Mouse (Mus musculus): ENCODE measurements at regions not wholly inside any gene's neighbourhood (a gene's known extent, or its start where the extent isn't known, plus 50 kb on each side); places are given as distances from the start of the nearest gene placed in this dataset.

DNA sequence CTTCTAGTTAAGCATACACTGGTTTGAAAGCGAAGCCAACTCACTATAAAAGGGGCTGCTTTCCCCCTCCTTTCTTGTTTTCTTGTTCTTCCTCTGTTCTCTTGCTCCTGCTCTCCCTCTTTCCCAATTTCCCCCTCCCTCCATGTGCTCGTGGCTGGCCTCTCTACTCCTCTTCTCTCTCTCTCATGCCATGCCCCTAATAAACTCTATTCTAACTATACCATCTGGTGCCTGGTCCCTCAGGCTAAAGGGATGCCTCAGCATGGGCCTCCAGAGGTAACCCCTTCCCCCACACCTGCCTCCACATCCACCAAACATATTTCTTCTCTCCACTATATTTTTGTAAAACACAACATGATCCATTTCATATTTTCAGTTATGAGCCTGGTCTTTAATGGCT, 210.1 kb downstream of the Gja1 start:
- no peak for DNase-seq (ENCODE audit: low spot score)

GRCm38 (mm10) chr10:56597382-56597781, 220.3 kb downstream of the Gja1 start:
- DNase-seq (ENCODE audit: low spot score): no peak

DNA sequence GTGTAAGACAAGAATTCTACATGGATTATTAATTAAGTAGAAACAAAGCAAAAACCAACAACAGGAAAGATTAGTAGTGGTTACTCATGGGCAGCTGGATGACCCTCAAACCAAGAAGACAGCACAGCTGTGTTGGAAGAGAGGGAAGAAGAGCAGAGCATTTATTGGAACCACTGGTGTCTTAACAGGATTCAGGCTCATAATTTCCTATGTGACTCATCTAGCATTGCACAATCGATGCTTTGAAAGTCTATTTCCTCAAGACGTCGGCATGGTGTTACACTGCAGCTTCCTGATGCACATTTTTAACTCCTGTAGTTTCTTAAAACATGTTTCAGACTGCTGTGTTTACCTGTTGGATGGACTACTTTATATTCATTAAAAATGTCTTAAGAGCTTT, 221.1 kb downstream of the Gja1 start:
- no peak for DNase-seq (ENCODE audit: low spot score)

GRCm38 (mm10) chr10:56599923-56600322, 222.8 kb downstream of the Gja1 start:
- no peak for DNase-seq (ENCODE audit: low spot score)

DNA sequence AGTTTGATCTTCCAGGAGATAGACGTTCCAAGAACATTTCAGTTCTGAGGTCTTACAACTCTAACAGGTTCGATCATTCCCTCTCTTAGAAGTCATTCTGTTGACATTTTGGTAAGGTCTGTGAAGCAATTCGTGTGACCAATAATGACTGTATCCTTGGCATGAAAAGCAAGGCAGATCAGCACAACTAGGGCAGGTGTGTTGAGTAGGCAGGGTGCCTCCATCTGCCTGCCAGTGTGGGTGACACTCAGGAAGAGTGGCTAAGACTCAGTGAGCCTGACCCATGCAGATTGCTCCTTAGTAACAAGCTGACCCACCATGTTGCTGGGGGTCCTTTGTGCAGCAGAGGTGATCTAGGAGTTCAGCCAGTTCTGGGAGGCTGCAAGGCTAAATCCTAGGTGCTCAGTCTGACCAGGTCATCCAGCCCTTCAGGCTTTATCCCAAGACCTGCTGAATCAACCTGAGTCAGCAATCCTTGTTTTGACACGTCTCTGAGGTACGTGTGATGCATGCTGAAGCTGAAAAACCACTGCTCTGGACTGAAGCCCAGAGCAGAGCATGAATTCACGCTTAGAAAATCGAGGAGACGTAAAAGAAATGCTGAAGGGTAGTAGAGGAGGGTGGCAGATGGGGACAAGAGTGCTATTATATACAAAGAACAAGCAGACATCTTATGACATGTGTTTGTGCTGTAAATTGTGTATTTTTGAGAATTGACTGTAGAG, 234.6 kb downstream of the Gja1 start:
- no peak for DNase-seq (ENCODE audit: low spot score)

DNA sequence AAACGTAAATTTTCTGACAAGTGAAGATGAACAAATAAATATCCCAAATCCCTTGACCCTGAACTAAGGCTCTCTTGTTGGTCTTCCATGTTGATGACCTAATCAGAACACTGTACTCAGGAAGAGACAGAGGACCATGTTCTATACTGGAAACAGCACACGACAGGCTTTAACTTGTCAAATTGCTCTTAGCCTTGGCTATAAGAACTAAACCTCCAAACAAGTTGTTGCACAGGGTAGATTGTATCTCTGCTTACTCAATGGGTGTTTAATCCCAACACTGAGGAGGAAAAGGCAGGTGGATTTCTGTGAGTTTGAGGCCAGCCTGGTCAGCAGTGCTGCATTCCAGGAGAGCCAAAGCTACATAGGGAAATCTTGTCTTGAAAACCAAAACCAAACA, 265.5 kb downstream of the Gja1 start:
- no peak for DNase-seq (ENCODE audit: low spot score)

GRCm38 (mm10) chr10:56643376-56644135, 266.4 kb downstream of the Gja1 start:
- no peak for DNase-seq (ENCODE audit: low spot score)

GRCm38 (mm10) chr10:56660501-56660900, 283.4 kb downstream of the Gja1 start:
- no peak for DNase-seq (ENCODE audit: low spot score)

- no peak for DNase-seq (ENCODE audit: low spot score)
Measured at GRCm38 (mm10) chr10:56673919-56674318, 296.8 kb downstream of the Gja1 start.

DNA sequence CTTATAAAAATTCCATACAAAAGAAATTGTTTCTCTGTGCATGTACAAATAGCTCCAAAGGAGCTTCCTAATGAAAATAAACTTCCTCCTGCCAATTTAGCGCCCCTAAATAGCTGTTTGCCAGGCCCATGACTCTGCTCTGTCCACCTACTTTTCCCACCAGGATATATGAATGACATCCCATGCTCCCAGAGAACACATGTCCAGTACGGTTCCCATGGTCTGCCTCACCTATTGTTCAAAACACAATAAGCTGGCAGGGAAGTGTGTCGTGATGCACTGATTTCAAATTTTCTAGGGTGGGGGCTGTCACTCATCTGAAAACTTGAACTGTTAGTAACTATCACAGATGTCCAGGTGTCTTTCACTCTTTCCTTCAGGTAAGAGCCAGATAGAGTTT, 305.8 kb downstream of the Gja1 start:
- DNase-seq (ENCODE audit: low spot score): no peak

- DNase-seq (ENCODE audit: low spot score): no peak
Measured at GRCm38 (mm10) chr10:56685655-56686250, 308.6 kb downstream of the Gja1 start.

GRCm38 (mm10) chr10:56691467-56691866, 314.3 kb downstream of the Gja1 start:
- no peak for DNase-seq (ENCODE audit: low spot score)

- DNase-seq (ENCODE audit: low spot score): no peak
Measured at GRCm38 (mm10) chr10:56695100-56695499, 318.0 kb downstream of the Gja1 start.

DNA sequence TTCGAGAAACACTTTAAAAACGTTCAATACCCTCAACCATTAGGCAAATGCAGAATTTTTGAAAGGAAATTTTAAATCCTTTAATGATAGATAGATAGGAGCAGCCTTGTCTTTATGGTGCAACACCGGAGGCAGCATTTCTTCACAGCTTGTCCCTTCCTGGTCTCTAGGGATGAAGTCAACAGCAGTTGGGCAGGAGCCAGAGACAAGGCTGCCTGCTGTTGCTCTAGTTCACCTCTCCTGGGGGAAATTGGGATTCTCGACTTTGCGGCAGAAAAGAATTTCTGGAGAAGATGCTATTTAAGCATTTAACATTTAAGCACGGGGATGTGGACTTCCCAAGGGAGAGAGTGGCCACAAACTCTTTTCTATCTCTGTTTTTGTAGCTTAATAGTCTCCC, 323.0 kb downstream of the Gja1 start:
- DNase-seq (ENCODE audit: low spot score): no peak

DNA sequence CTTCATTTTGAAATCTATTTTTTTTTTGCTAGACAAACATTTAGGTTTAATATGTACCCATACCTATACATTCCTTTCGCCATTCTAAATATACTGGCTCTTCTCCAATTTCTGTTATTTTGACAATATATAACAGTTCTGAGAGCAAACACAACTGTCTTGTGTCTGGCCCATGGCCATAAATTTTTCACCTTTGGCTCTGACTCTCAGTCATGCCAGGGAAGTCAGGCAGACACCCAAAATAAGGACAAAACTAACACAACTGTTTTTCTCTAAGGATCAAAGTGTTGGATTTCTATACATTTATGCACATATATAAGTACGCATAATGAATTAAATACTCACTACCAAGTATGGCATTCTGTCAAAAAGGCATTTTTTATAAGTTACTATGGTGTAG, 331.3 kb downstream of the Gja1 start:
- DNase-seq (ENCODE audit: low spot score): no peak

GRCm38 (mm10) chr10:56708886-56709285, 331.8 kb downstream of the Gja1 start:
- no peak for DNase-seq (ENCODE audit: low spot score)

DNA sequence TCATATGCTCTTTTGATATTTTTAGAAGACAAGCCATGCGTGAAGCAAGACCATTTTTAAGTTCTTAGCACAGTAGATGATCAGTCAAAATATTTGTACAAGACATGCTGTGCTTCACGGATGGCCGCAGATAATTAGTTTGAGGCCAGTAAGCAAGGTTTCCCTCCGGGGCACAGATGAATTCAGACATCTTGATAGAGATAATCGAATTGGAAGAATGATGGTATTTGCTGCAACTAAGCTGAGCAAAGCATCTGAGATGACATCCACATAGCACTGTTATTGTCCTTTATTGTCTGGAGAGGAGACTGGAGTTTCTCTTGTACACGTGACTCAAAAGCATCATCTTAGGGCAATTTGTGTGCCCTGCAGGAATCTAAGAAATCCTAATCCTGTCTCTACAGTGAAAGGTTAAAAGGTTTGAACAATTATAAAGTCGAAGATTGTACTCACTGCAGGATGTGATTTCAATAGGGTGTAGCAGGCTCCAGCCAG, 335.5 kb downstream of the Gja1 start:
- no peak for DNase-seq (ENCODE audit: low spot score)

GRCm38 (mm10) chr10:56737073-56737472, 359.9 kb downstream of the Gja1 start:
- DNase-seq (ENCODE audit: low spot score): no peak

DNA sequence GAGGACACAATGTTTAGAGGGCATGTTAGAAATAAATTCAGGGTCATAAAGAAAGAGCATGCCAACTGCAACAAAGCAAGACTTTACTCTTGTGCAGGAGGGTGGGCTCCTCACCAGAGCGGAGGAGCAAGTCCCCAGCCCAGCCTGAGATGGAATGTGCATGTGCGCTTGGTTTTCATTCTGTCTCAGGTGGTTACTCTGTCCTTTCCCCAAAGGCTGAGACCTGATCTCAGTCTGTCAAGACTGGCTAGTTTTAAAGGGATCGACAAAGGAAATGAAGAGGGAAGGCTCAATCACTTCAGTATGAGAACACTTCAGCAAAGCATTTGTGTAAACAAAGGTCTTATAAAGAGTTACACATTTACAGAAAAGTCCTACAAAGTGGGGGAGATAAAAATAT, 362.5 kb downstream of the Gja1 start:
- DNase-seq (ENCODE audit: low spot score): no peak

DNA sequence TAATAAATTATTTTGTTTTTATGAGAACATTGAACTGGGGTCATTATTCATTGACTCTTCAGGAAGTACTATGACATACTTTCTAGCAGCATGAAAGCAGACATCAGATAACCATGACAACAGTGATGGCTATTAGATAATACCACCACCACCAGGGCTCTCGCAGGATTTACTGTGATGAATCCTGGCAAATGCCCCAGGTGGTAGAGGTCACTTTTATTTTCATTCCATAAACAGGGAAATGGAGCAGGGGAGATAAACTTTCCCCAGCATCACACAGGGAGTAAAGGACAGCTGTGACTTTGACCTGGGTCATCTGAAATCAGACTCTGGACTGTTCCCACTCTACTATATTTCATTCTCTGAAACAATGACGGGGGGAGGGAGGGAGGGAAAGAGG, 375.0 kb downstream of the Gja1 start:
- DNase-seq (ENCODE audit: low spot score): no peak

DNA sequence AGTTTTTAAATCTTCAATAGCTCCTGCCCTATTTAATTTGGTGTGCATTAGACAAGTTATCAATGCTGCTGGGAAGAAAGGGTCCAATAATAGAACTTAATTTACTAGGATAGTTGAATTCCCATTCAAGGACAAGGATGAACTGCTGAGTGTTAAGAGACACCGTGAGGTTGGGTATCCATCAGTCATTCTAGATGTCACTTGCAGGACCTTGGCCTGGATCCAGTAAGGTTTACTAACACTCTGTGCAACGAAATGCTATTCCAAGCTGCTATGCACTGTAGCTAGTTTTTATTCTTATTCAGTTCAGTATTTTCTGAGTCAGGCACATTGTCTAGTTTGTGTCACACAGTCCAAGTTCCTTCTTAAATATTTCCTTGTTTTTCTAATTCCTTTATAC, 376.4 kb downstream of the Gja1 start:
- no peak for DNase-seq (ENCODE audit: low spot score)

- no peak for DNase-seq (ENCODE audit: low spot score)
Measured at GRCm38 (mm10) chr10:56754546-56755175, 377.5 kb downstream of the Gja1 start.

All from thymus, postnatal 0 days (tissue).